Mouse (Mus musculus): Measurements from ENCODE around the gene Sh2d1a.

Sh2d1a gene

GRCm38 (mm10) chrX:42502291-42503043, at the start of gene Sh2d1a:
TSS of gene Sh2d1a (plus strand) at chrX:42502453.
- DNase-seq, result peak; percentile 86

- DNase-seq, result no peak
Measured at GRCm38 (mm10) chrX:42453001-42453400, 49.3 kb upstream of the Sh2d1a start.

- peak; percentile 67 for DNase-seq
Measured at GRCm38 (mm10) chrX:42454533-42454932, 47.7 kb upstream of the Sh2d1a start.

GRCm38 (mm10) chrX:42489446-42489845, 12.8 kb upstream of the Sh2d1a start, which contains the start of gene Tex13c2:
TSS of gene Tex13c2 (plus strand) at chrX:42489691.
- DNase-seq, result no peak

GRCm38 (mm10) chrX:42490336-42490735, 11.9 kb upstream of the Sh2d1a start:
- DNase-seq, result no peak

GRCm38 (mm10) chrX:42500538-42500937, 1.7 kb upstream of the Sh2d1a start:
- no peak for DNase-seq

- no peak for DNase-seq
Measured at GRCm38 (mm10) chrX:42511105-42511504, 8.9 kb downstream of the Sh2d1a start.

- DNase-seq, result peak; percentile 70
Measured at GRCm38 (mm10) chrX:42512567-42512966, 10.3 kb downstream of the Sh2d1a start.

GRCm38 (mm10) chrX:42522868-42523267, 20.6 kb downstream of the Sh2d1a start:
- DNase-seq, result no peak

GRCm38 (mm10) chrX:42530703-42531102, 28.4 kb downstream of the Sh2d1a start:
- DNase-seq, result no peak

GRCm38 (mm10) chrX:42540030-42540755, 37.9 kb downstream of the Sh2d1a start:
- DNase-seq, result peak; percentile 38

GRCm38 (mm10) chrX:42540756-42541053, 38.5 kb downstream of the Sh2d1a start:
- peak; percentile 83 for DNase-seq

- no peak for DNase-seq
Measured at GRCm38 (mm10) chrX:42545076-42545475, 42.8 kb downstream of the Sh2d1a start.

GRCm38 (mm10) chrX:42548513-42548912, 46.3 kb downstream of the Sh2d1a start:
- peak; percentile 54 for DNase-seq

- peak; percentile 64 for DNase-seq
Measured at GRCm38 (mm10) chrX:42557284-42557683, 55.0 kb downstream of the Sh2d1a start.

GRCm38 (mm10) chrX:42558683-42559082, 56.4 kb downstream of the Sh2d1a start:
- DNase-seq, result no peak

All from thymus, postnatal 14 days (tissue).